Mouse (Mus musculus) embryonic fibroblast, embryonic 13.5 days (primary cell): ENCODE measurements at regions not wholly inside any gene's neighbourhood (a gene's known extent, or its start where the extent isn't known, plus 50 kb on each side); places are given as distances from the start of the nearest gene placed in this dataset.

Experiments used
- H3K27ac ChIP-seq: 2 replicates; pipeline ENCODE4 v1.5.1; 2012; ENCODE audit warnings: low read length, control low read depth, inconsistent platforms; ENCODE audit not compliant: insufficient read depth
- H3K4me1 ChIP-seq: 2 replicates; pipeline ENCODE4 v1.6.1; 2011; ENCODE audit warnings: low read length; ENCODE audit not compliant: control insufficient read depth, insufficient read depth
- H3K4me3 ChIP-seq: 2 replicates; pipeline ENCODE4 v1.5.1; 2011; ENCODE audit warnings: mild to moderate bottlenecking, control low read depth, low read length; ENCODE audit not compliant: insufficient read depth
- CTCF ChIP-seq: IDR thresholded peaks from 2 replicates; pipeline ENCODE4 v1.5.1; 2011; ENCODE audit warnings: mild to moderate bottlenecking, control low read depth, low read length, moderate library complexity, borderline replicate concordance; ENCODE audit not compliant: insufficient read depth
- POLR2A ChIP-seq: IDR thresholded peaks from 2 replicates; pipeline ENCODE4 v1.6.1; 2011; ENCODE audit warnings: low read depth, mild to moderate bottlenecking, control low read depth, low read length, moderate library complexity

DNA sequence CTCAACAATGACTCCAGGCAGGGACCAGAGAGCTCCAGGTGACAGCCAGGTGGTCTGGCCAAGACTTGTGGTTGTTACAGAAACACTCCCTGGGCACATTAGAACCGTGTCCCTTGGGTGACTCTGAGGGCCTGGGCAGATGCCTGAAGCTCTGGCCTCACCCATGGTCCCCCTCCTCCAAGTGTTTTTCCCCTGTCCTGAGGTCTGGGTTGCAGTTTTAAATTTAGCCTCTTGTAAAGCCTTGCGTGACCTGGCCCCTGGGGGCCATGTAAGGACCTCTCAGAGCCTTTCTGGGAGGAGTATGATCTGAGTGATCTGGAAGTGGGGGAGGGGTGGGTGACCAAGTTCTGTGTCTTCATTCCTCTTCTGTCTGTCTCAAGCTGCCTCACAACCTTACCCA is 104.7 kb downstream of the Mn1 start:
- Histone ChIP-seq H3K27ac (no peak overlapping the region), H3K4me3 (no peak overlapping the region), H3K4me1 (no peaks in the 10 kb centered on the region)
- TF ChIP-seq CTCF, result no peak
- TF ChIP-seq POLR2A, result no peak

DNA sequence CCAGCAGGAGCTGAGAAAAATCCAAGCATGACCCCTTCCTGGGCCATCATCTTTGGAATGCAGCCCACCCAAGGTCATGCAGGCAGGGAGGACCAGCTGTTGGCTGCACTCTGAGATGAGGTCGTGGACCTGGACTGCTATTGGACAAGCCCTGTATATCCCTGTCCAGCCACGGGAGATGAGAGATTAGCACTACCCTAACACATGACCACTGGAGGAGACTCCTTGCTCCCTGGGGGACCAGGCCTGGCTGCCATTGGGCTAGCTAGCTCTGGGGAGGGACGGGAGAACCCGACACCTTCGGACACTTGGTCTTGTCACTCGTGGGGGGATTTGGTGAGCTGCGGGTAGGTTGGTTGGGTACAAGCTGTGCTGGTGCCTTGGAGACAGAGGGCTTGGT is 105.4 kb downstream of the Mn1 start:
- TF ChIP-seq POLR2A, result no peak
- no peak for TF ChIP-seq CTCF

DNA sequence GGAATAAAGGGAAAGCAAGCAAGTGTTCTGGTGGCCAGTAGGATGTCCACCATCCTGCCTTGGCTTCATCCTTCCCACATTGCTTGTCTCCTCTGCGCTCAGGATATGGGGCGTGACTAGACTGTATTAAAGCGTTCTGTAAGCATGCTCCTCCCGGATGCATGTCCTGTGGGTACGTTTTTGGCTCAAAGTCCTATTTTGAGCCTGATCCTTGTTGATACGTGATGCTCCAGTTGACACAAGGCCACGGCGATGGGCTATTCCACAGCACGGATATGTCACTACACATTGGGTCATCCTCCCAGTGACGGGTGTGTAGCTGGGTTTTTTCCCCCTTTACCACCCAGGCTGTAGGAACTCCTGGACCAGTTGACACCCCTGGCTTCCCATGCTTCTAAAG is 110.6 kb downstream of the Mn1 start:
- H3K4me1 ChIP-seq, result no peaks in the 10 kb centered on the region
- no peak overlapping the region for H3K27ac ChIP-seq
- TF ChIP-seq POLR2A (no peak), CTCF (no peak)
- no peak overlapping the region for H3K4me3 ChIP-seq

More for the DNA sequence above, 105.4 kb downstream of the Mn1 start:
- H3K4me1 ChIP-seq, result no peaks in the 10 kb centered on the region
- H3K4me3 ChIP-seq, result no peak overlapping the region
- no peak overlapping the region for H3K27ac ChIP-seq

DNA sequence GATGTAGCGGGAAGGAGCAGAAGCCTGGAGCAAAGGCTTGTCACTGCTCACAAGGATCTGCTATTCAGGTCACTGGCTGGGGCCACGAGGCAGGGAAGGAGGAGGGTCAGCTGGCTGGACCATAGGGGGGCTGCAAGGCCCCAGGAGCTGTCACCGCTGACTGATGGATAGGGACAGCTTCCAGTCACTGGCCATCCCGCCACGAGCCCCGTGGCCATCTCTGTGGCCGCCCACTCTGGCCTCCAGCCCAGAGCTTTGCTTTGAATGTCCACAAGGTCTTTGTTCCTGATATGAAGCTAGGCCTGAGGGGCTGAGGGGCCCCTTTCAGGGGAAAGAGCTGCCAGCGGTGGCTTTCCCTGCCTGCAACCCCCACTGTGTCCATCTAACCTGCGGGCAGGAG is 111.9 kb downstream of the Mn1 start:
- Histone ChIP-seq H3K4me3 (no peak overlapping the region), H3K4me1 (no peaks in the 10 kb centered on the region), H3K27ac (no peak overlapping the region)
- TF ChIP-seq POLR2A (no peak), CTCF (no peak)

DNA sequence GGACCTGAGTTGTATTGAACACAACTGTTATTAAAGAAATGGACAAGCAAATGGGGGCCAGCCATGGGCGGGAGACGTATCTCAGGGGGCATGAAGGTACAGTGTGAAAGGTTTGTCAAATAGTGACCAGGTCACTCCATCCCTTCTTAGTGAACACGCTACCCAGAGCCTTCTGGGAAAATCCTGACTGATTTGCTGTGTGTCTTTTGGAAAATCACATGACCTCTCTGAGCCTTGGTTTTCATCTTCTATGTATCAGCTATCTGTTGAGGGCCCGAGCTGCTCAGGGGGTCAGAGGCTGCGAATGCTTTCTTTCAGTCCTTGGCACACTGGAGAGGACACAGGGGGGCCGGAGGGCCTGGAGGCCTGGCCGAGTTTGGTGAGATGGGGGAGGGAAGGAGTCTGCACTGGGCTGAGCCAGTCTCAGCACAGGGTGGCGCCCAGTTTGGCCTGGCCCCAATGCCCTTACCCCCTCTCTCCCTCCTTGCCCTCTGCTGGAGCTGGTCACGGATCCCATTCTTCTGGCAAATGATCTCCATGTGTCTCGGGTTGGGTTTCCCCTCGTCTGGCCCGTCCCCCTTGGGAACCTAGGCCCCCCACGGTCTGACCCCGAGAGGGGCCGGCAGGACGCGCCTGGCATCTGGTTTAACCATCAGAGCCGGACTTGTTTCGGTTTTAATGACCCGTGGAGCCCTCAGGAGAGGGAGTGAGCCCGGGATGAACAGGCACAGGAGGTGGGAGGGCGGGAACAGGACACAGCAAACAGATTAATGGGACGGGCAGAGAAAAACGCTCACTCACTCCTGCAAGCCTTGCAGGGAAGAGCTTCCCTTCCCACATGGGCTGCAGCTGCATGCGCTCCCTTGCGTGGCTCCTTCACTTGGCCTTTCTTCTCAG is 113.7 kb downstream of the Mn1 start:
- no peaks in the 10 kb centered on the region; the same call in 1 of the 2 replicates for H3K4me1 ChIP-seq
- H3K4me3 ChIP-seq, result no peak overlapping the region
- no peak for TF ChIP-seq CTCF
- TF ChIP-seq POLR2A, result no peak
- no peak overlapping the region for H3K27ac ChIP-seq

DNA sequence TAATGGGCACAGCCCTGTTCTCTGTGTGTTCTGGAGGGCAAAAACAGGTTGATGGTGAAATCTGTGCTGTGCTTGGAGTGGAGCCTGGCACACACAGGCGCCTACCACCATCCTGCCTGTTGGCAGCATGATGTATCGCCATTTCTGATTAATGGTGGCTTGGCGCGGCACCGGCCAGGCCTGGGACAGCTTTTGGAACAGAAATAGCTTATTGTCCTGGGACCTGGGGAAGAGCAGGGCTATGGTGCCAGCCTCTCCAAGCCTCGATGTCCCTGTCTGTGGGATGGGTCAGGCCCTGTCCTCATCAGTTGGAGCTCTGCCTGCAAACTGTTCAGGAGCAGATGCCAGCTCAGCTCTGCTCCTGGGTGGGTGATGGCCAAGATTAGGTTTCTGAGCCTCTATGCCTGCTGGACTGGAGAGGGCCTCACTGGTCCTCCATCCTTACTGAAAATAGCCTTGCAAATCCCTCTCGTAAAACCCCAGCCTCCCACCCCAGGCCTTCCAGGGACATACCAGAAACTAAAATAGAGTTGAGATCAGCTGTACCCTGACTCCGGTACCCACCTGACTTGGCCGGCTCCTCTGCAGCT is 115.4 kb downstream of the Mn1 start:
- Histone ChIP-seq H3K4me3 (no peak overlapping the region), H3K4me1 (no peaks in the 10 kb centered on the region; the same call in 1 of the 2 replicates), H3K27ac (no peak overlapping the region)
- TF ChIP-seq CTCF (no peak), POLR2A (no peak)

DNA sequence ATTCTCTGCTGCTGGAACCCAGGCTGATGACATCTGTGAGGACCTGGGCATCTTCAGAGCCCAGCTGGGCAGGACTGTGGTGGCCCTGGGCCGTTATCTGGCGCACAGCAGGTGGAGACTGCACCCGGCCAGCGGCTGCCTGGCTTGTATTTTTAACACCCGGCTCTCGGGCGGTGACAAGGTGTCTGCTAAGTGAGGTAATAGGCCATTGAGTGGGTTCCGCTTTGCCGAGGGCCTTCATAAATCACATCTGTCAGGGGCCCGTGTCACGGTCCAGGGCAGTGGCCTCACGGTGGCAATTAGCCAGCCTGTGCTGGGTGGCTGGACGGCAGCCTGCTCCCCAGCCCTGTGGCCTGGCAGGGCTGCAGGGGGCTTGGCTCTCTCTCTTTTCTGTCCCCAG is 118.8 kb downstream of the Mn1 start:
- H3K4me1 ChIP-seq, result no peaks in the 10 kb centered on the region; the same call in 1 of the 2 replicates
- H3K4me3 ChIP-seq, result no peak overlapping the region
- no peak overlapping the region for H3K27ac ChIP-seq
- TF ChIP-seq CTCF, result no peak
- TF ChIP-seq POLR2A, result no peak

DNA sequence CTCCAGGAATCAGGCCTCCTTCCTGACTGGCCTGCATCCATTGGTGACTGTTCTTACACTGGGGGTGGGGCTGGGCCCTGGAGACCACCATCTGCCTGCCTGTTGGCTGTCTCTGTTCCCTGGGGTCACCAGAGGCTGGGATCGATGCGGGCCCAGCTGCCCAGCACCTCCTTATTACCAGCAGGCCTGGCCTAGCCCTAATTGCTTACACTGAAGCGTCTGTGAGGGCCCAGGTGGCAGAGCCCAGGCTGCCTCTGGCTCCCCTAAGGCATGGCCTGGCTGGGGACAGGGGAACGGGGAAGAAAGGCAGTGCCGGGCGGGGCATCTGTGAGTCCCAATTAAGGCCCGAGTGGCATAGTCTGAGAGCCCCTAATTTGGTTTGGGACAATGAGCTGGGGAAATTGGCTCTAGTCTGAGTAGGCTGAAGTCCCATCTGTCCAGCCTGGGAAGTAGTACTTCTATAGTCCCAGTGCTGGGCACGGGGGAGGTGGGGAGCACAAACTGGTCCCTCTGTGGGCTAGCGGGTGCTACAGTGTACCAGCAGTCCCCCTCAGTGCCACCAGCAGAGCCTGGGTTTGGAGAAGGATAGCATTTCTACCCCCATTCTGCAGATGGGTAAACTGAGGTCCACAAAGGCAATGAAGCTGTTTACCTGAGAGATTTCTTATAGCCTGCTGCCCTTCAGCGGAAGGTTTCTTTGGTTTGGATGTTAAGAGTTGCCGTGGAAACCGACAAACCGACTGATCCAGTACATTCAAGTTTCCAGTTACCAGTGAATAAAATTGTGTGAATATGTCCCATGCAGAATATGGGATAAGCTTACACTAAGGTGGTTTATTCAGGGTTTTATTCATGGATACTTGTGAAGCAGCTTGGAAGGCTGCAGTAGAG is 121.6 kb downstream of the Mn1 start:
- no peak for TF ChIP-seq POLR2A
- TF ChIP-seq CTCF, result no peak
- no peak overlapping the region for H3K4me3 ChIP-seq
- no peaks in the 10 kb centered on the region; the same call in 1 of the 2 replicates for H3K4me1 ChIP-seq
- H3K27ac ChIP-seq, result no peak overlapping the region

DNA sequence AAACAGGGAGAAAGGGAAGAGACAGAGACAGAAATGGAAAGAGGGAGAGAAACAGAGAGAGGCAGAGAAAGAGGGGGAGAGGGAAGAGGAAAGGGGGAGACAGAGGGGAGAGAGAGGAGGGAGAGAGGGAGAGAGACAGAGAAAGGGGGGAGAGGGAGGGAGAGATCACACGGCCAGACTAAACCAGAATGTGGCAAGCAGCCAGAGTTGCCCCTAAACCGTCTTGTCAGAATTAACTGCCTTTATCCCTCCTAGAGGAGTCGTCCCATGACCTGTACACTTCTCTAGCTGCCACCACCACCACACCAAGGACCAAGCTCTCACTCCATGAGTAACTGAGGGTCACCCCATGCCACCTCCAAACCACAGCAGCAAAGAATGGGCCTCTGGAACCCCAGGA is 123.3 kb downstream of the Mn1 start:
- no peak for TF ChIP-seq CTCF
- TF ChIP-seq POLR2A, result no peak
- Histone ChIP-seq H3K4me1 (no peaks in the 10 kb centered on the region), H3K27ac (no peak overlapping the region), H3K4me3 (no peak overlapping the region)

DNA sequence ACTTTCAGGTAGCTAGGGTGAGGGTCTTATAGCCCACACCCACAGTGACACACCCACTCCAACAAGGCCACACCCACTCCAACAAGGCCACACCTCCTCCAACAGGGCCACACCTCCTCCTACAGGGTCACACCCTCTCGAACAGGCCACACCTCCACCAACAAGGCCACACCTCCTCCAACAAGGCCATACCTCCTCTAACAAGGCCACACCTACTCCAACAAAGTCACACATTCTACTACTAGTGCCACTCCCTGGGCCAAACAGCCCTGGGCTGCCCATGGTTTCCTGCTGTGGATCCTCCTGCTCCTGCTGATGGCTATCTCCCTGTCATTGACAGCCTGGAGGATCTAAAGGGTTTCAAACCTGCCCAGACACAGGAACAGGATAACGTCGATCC is 124.9 kb downstream of the Mn1 start:
- Histone ChIP-seq H3K27ac (no peak overlapping the region), H3K4me3 (no peak overlapping the region), H3K4me1 (no peaks in the 10 kb centered on the region)
- TF ChIP-seq POLR2A (no peak), CTCF (no peak)
